Mouse (Mus musculus): ENCODE results near the gene Kmt2c. TPM values are rescaled to one million over a fixed set of nuclear protein-coding genes. Genes with fewer than 3 reads are reported as not detected.

The Kmt2c gene
- total and polyA plus RNA-seq, 2 experiments from 2014 or later: 11.6 to 49.4 TPM

- ATAC-seq (ENCODE audit: low FRiP score) (no peak), DNase-seq (ENCODE audit: low spot score) (no peak)
- Histone ChIP-seq H3K4me3 (ENCODE audit: low read depth, low read length) (peak overlapping the region; percentile 98), H3K27ac (ENCODE audit: low read depth, low read length) (no peak overlapping the region), H3K27me3 (ENCODE audit: insufficient read depth, low read length) (no peaks in the 10 kb centered on the region), H3K9ac (replicated peaks; ENCODE audit: low read length, poor library complexity, severe bottlenecking) (no peak overlapping the region), H3K36me3 (ENCODE audit: insufficient read depth, low read length) (no peaks in the 10 kb centered on the region), H3K4me2 (ENCODE audit: low read depth, low read length, poor library complexity, severe bottlenecking) (peak overlapping the region; percentile 59), H3K4me1 (ENCODE audit: insufficient read depth, low read length) (0 out of 2 replicates have a peak, but pooled peaks cover 3% of the 10 kb centered on the region), H3K9me3 (ENCODE audit: low read length) (no peaks in the 10 kb centered on the region)
- 72% methylated on average over 7 of the region's 7 CpGs for WGBS
- TF ChIP-seq CTCF (IDR thresholded peaks at IDR 0.05): no peak
These were observed 2.1 kb upstream of the Kmt2c start for GRCm38 (mm10) chr5:25500686-25501085.

GRCm38 (mm10) chr5:25499423-25500398 lies 1.1 kb upstream of the Kmt2c start:
- TF ChIP-seq CTCF (IDR thresholded peaks at IDR 0.05): no peak
- Histone ChIP-seq H3K4me2 (ENCODE audit: low read depth, low read length, poor library complexity, severe bottlenecking) (peak overlapping the region; percentile 59), H3K9me3 (ENCODE audit: low read length) (no peaks in the 10 kb centered on the region), H3K9ac (replicated peaks; ENCODE audit: low read length, poor library complexity, severe bottlenecking) (peak overlapping the region; percentile 92), H3K36me3 (ENCODE audit: insufficient read depth, low read length) (no peaks in the 10 kb centered on the region), H3K27me3 (ENCODE audit: insufficient read depth, low read length) (no peaks in the 10 kb centered on the region), H3K4me3 (ENCODE audit: low read depth, low read length) (peak overlapping the region; percentile 98), H3K4me1 (ENCODE audit: insufficient read depth, low read length) (0 out of 2 replicates have a peak, but pooled peaks cover 3% of the 10 kb centered on the region), H3K27ac (ENCODE audit: low read depth, low read length) (peak overlapping the region; percentile 98)
- peak; percentile 98 for DNase-seq (ENCODE audit: low spot score)
- peak; percentile 93 for ATAC-seq (ENCODE audit: low FRiP score)
- WGBS: under 1% methylated on average over 80 of the region's 90 CpGs

- H3K4me2 ChIP-seq (ENCODE audit: low read depth, low read length, poor library complexity, severe bottlenecking): peak overlapping the region; percentile 59
- no peaks in the 10 kb centered on the region for H3K27me3 ChIP-seq (ENCODE audit: insufficient read depth, low read length)
- DNase-seq (ENCODE audit: low spot score) (peak; percentile 86), ATAC-seq (ENCODE audit: low FRiP score) (peak; percentile 86)
- no peaks in the 10 kb centered on the region for H3K9me3 ChIP-seq (ENCODE audit: low read length)
- no peaks in the 10 kb centered on the region for H3K36me3 ChIP-seq (ENCODE audit: insufficient read depth, low read length)
- H3K9ac ChIP-seq (replicated peaks; ENCODE audit: low read length, poor library complexity, severe bottlenecking): peak overlapping the region; percentile 92
- TF ChIP-seq CTCF (IDR thresholded peaks at IDR 0.05): no peak
- H3K27ac ChIP-seq (ENCODE audit: low read depth, low read length): peak overlapping the region; percentile 98
- peak overlapping the region; percentile 98 for H3K4me3 ChIP-seq (ENCODE audit: low read depth, low read length)
- H3K4me1 ChIP-seq (ENCODE audit: insufficient read depth, low read length): 0 out of 2 replicates have a peak, but pooled peaks cover 3% of the 10 kb centered on the region
- under 1% methylated on average over 35 of the region's 87 CpGs for WGBS
These were observed 339 bp upstream of the Kmt2c start for GRCm38 (mm10) chr5:25498821-25499422.

GRCm38 (mm10) chr5:25497720-25498345 lies 750 bp downstream of the Kmt2c start:
- Histone ChIP-seq H3K36me3 (ENCODE audit: insufficient read depth, low read length) (no peaks in the 10 kb centered on the region), H3K9ac (replicated peaks; ENCODE audit: low read length, poor library complexity, severe bottlenecking) (peak overlapping the region; percentile 92), H3K4me2 (ENCODE audit: low read depth, low read length, poor library complexity, severe bottlenecking) (peak overlapping the region; percentile 59), H3K27me3 (ENCODE audit: insufficient read depth, low read length) (no peaks in the 10 kb centered on the region), H3K9me3 (ENCODE audit: low read length) (no peaks in the 10 kb centered on the region), H3K4me3 (ENCODE audit: low read depth, low read length) (peak overlapping the region; percentile 98), H3K27ac (ENCODE audit: low read depth, low read length) (peak overlapping the region; percentile 98), H3K4me1 (ENCODE audit: insufficient read depth, low read length) (0 out of 2 replicates have a peak, but pooled peaks cover 3% of the 10 kb centered on the region)
- 1% methylated on average over 57 of the region's 78 CpGs for WGBS
- no peak for TF ChIP-seq CTCF (IDR thresholded peaks at IDR 0.05)
- DNase-seq (ENCODE audit: low spot score) (peak; percentile 22), ATAC-seq (ENCODE audit: low FRiP score) (no peak)

GRCm38 (mm10) chr5:25497369-25497719 lies 1.2 kb downstream of the Kmt2c start:
- H3K4me2 ChIP-seq (ENCODE audit: low read depth, low read length, poor library complexity, severe bottlenecking): peak overlapping the region; percentile 59
- no peaks in the 10 kb centered on the region for H3K9me3 ChIP-seq (ENCODE audit: low read length)
- no peaks in the 10 kb centered on the region for H3K36me3 ChIP-seq (ENCODE audit: insufficient read depth, low read length)
- H3K9ac ChIP-seq (replicated peaks; ENCODE audit: low read length, poor library complexity, severe bottlenecking): peak overlapping the region; percentile 92
- H3K4me3 ChIP-seq (ENCODE audit: low read depth, low read length): peak overlapping the region; percentile 98
- ATAC-seq (ENCODE audit: low FRiP score) (no peak), DNase-seq (ENCODE audit: low spot score) (peak; percentile 7)
- no peaks in the 10 kb centered on the region for H3K27me3 ChIP-seq (ENCODE audit: insufficient read depth, low read length)
- 0 out of 2 replicates have a peak, but pooled peaks cover 3% of the 10 kb centered on the region for H3K4me1 ChIP-seq (ENCODE audit: insufficient read depth, low read length)
- 1% methylated on average over 10 of the region's 10 CpGs for WGBS
- no peak for TF ChIP-seq CTCF (IDR thresholded peaks at IDR 0.05)
- peak overlapping the region; percentile 98; the same call in 1 of the 2 replicates for H3K27ac ChIP-seq (ENCODE audit: low read depth, low read length)
